Mouse (Mus musculus): Measurements from ENCODE around the gene Gm6899. TPM values are rescaled to one million over a fixed set of nuclear protein-coding genes. Genes with fewer than 3 reads are reported as not detected.

Gm6899 gene
- polyA plus RNA-seq, 1 experiment from 2014 or later: not detected

DNA sequence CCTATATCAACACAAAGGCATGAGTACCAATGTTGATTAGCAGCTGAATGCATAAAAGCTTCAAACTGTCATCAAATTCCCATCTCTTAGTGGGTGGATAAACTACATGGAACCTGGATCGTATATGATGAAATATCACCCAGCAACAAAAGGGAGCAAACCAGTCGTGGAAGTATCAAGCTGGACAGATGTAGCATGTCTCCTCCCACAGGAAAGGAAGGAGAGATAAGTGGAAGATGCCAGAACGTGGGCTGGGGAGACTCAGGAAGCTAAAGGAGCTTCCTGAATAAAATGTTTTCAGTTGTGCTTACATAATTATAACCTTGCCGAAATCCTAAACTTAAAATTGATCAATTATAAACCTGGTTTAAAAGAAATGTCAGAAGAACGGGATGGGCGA is 4.1 kb downstream of the Gm6899 start:
- WGBS: 84% methylated on average over 6 of the region's 6 CpGs
- no peak overlapping the region for H3K9ac ChIP-seq (ENCODE audit: low read length)
- no peaks in the 10 kb centered on the region for H3K27me3 ChIP-seq (ENCODE audit: control insufficient read depth, insufficient read depth, low read length)
- peaks cover 4% of the 10 kb centered on the region; the same call in 1 of the 2 replicates for H3K4me1 ChIP-seq (ENCODE audit: control insufficient read depth, insufficient read depth, low read length)
- no peak overlapping the region for H3K27ac ChIP-seq (ENCODE audit: low read depth, low read length)
- no peaks in the 10 kb centered on the region for H3K9me3 ChIP-seq (ENCODE audit: control insufficient read depth, low read length)
- H3K36me3 ChIP-seq (ENCODE audit: control insufficient read depth, insufficient read depth, low read length): no peaks in the 10 kb centered on the region
- no peak overlapping the region for H3K4me3 ChIP-seq (ENCODE audit: low read depth, low read length)
- DNase-seq (ENCODE audit: low spot score, missing footprints) (no peak), ATAC-seq (ENCODE audit: low FRiP score) (no peak)
- H3K4me2 ChIP-seq: no peak overlapping the region

DNA sequence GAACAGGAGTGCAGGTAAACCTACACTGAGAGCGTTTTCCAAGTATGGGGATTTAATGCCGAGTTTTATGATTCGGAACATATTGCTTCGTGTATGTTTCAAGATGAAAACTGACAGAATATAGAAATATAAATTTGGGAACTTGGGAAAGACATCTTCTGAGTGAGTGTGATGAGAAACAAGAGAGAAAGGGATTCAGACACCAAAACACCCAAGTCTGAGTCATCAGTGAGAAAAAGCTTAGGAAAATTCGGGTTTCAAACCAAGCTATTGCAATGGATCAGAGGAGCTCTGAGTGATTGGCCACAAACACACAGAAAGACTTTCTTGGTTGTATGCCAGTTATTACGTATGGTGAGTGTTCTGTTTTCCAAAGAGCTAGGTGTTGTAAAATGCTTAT is 4.7 kb downstream of the Gm6899 start:
- no peaks in the 10 kb centered on the region for H3K9me3 ChIP-seq (ENCODE audit: control insufficient read depth, low read length)
- H3K27me3 ChIP-seq (ENCODE audit: control insufficient read depth, insufficient read depth, low read length): no peaks in the 10 kb centered on the region
- no peak overlapping the region for H3K4me2 ChIP-seq
- DNase-seq (ENCODE audit: low spot score, missing footprints): no peak
- 87% methylated on average over 6 of the region's 6 CpGs for WGBS
- H3K36me3 ChIP-seq (ENCODE audit: control insufficient read depth, insufficient read depth, low read length): no peaks in the 10 kb centered on the region
- H3K9ac ChIP-seq (ENCODE audit: low read length): no peak overlapping the region
- H3K4me3 ChIP-seq (ENCODE audit: low read depth, low read length): no peak overlapping the region
- H3K4me1 ChIP-seq (ENCODE audit: control insufficient read depth, insufficient read depth, low read length): peaks cover 2% of the 10 kb centered on the region; the same call in 1 of the 2 replicates
- ATAC-seq (ENCODE audit: low FRiP score): no peak
- no peak overlapping the region for H3K27ac ChIP-seq (ENCODE audit: low read depth, low read length)

DNA sequence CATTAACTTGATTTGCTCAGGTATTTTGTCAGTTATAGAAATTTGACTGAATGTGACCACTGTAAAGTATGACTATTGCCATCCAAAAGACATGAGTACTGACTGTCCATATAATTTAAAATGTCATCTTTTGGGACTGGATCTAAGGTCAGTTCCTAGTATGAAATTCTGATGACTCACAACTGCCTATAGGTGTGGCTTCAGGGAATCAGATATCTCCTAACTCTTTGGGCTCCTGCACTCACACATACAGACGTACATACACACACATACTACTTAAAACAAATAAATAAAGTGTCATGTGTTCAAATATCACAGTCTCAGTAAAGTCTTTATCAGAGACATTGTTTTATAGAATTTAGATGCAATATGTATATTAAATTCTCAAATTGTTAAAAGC is 5.8 kb downstream of the Gm6899 start:
- WGBS: 88% methylated on average over 1 of the region's 1 CpGs
- Histone ChIP-seq H3K9ac (ENCODE audit: low read length) (no peak overlapping the region), H3K4me2 (no peak overlapping the region), H3K36me3 (ENCODE audit: control insufficient read depth, insufficient read depth, low read length) (no peaks in the 10 kb centered on the region), H3K4me1 (ENCODE audit: control insufficient read depth, insufficient read depth, low read length) (no peaks in the 10 kb centered on the region; the same call in 1 of the 2 replicates), H3K27ac (ENCODE audit: low read depth, low read length) (no peak overlapping the region), H3K27me3 (ENCODE audit: control insufficient read depth, insufficient read depth, low read length) (no peaks in the 10 kb centered on the region), H3K4me3 (ENCODE audit: low read depth, low read length) (no peak overlapping the region), H3K9me3 (ENCODE audit: control insufficient read depth, low read length) (no peaks in the 10 kb centered on the region)
- ATAC-seq (ENCODE audit: low FRiP score): no peak
- DNase-seq (ENCODE audit: low spot score, missing footprints): no peak

DNA sequence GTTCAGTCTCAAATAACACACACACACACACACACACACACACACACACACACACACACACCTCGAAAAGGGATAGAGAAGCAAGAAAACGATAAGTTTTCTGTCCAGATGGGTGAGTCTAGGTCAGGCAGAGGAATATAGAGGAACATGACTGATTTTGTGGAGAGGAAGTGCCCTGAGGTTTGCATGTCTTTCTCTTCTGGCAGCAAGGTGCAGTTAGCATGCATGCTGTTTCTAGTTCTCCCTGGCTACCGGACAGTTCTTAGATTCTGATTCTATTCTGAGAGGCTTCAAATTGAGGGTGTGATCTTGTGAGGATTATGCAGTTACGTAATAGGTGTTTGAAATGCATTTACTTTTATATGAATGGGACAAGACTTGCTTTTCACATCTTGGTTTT is 7.7 kb downstream of the Gm6899 start:
- DNase-seq (ENCODE audit: low spot score, missing footprints): no peak
- WGBS: 83% methylated on average over 4 of the region's 4 CpGs

DNA sequence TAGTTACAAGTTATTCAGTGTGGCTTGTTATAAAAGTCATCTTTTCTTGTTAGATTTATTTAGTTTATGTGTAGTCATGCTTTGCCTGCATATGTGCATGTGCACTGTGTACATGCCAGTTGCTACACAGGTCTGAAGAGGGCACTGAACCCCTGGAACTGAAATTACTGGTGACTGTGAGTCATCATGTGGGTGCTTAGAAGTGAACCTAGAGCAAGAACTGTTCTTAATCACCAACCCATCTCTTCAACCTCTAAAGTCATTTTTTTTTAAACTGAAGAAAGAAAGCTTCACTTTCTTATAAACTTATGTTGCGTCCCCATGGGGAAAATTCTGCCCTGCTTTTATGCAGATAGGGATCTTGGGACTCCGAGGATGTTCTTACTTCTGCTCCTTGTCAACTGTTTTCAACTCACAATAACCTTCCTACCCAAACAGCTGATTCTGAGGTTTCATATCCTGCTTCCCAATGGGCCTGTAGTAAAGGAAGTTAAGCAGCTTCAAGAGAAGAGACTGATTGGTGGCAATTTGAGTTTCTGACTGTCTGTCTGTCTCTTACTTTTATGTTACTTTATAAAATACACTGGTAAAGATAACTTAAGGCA is 8.6 kb downstream of the Gm6899 start:
- no peak for ATAC-seq (ENCODE audit: low FRiP score)

More for the DNA sequence above, 7.7 kb downstream of the Gm6899 start:
- Histone ChIP-seq H3K4me1 (ENCODE audit: control insufficient read depth, insufficient read depth, low read length) (no peaks in the 10 kb centered on the region), H3K27ac (ENCODE audit: low read depth, low read length) (no peak overlapping the region), H3K9ac (ENCODE audit: low read length) (no peak overlapping the region), H3K4me3 (ENCODE audit: low read depth, low read length) (no peak overlapping the region), H3K27me3 (ENCODE audit: control insufficient read depth, insufficient read depth, low read length) (no peaks in the 10 kb centered on the region), H3K36me3 (ENCODE audit: control insufficient read depth, insufficient read depth, low read length) (no peaks in the 10 kb centered on the region), H3K9me3 (ENCODE audit: control insufficient read depth, low read length) (no peaks in the 10 kb centered on the region), H3K4me2 (no peak overlapping the region)
- no peak for ATAC-seq (ENCODE audit: low FRiP score)

DNA sequence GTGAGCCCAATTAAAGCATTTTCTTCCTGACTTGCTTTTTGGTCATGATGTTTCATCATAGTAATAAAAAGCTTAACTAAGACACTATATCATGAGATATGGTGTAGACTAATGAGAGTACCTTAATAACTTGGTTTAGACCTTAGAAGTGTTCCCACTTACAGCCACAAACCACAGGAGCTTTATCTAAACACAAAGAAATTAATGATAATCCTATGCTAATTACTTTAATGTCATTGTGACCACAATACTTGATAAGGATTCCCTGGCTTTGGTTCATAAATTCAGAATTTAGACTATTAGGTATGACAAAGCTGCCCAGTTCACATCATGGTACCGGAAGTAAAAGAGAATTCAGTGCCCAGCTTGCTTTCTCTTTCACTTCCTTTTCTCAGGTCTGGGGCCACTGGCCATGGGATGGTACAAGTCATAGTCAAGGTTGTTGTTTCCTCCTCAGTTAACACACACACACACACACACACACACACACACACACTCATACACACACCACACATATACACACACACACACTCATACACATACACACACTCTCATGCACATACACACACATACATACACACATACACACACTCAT is 11.1 kb downstream of the Gm6899 start:
- H3K4me2 ChIP-seq: no peak overlapping the region
- ATAC-seq (ENCODE audit: low FRiP score): no peak
- H3K4me1 ChIP-seq (ENCODE audit: control insufficient read depth, insufficient read depth, low read length): no peaks in the 10 kb centered on the region
- H3K9me3 ChIP-seq (ENCODE audit: control insufficient read depth, low read length): no peaks in the 10 kb centered on the region
- no peak overlapping the region for H3K27ac ChIP-seq (ENCODE audit: low read depth, low read length)
- 97% methylated on average over 1 of the region's 1 CpGs for WGBS
- no peak for DNase-seq (ENCODE audit: low spot score, missing footprints)
- no peak overlapping the region for H3K4me3 ChIP-seq (ENCODE audit: low read depth, low read length)
- H3K27me3 ChIP-seq (ENCODE audit: control insufficient read depth, insufficient read depth, low read length): no peaks in the 10 kb centered on the region
- H3K9ac ChIP-seq (ENCODE audit: low read length): no peak overlapping the region
- no peaks in the 10 kb centered on the region for H3K36me3 ChIP-seq (ENCODE audit: control insufficient read depth, insufficient read depth, low read length)

More for the DNA sequence above, 8.6 kb downstream of the Gm6899 start:
- no peaks in the 10 kb centered on the region for H3K4me1 ChIP-seq (ENCODE audit: control insufficient read depth, insufficient read depth, low read length)
- H3K27me3 ChIP-seq (ENCODE audit: control insufficient read depth, insufficient read depth, low read length): no peaks in the 10 kb centered on the region
- WGBS: 80% methylated on average over 2 of the region's 2 CpGs
- H3K36me3 ChIP-seq (ENCODE audit: control insufficient read depth, insufficient read depth, low read length): no peaks in the 10 kb centered on the region
- no peak overlapping the region for H3K27ac ChIP-seq (ENCODE audit: low read depth, low read length)
- H3K9me3 ChIP-seq (ENCODE audit: control insufficient read depth, low read length): no peaks in the 10 kb centered on the region
- DNase-seq (ENCODE audit: low spot score, missing footprints): no peak
- no peak overlapping the region for H3K9ac ChIP-seq (ENCODE audit: low read length)
- H3K4me3 ChIP-seq (ENCODE audit: low read depth, low read length): no peak overlapping the region
- H3K4me2 ChIP-seq: no peak overlapping the region

DNA sequence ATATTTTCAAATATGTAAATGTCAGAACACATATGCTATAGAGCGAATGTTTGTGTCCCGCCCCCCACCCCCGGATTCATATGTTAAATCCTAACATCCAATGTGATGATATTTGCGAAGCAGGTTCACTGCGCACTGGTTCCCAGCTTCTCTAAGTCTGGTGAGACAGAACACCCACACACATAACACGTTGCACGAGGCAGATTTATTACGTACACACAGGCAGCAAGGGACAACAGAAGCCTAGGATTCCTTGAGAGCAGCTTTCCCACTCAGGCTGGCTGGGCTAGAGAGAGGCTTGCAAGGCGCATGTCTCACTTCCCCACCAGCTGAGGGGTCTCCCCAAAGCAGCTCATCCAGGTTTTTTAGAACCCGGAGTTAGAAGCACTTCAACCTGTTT is 15.8 kb downstream of the Gm6899 start:
- H3K4me1 ChIP-seq (ENCODE audit: control insufficient read depth, insufficient read depth, low read length): no peaks in the 10 kb centered on the region
- ATAC-seq (ENCODE audit: low FRiP score): no peak
- H3K4me2 ChIP-seq: no peak overlapping the region
- no peaks in the 10 kb centered on the region for H3K9me3 ChIP-seq (ENCODE audit: control insufficient read depth, low read length)
- 78% methylated on average over 10 of the region's 10 CpGs for WGBS
- no peak overlapping the region for H3K9ac ChIP-seq (ENCODE audit: low read length)
- H3K36me3 ChIP-seq (ENCODE audit: control insufficient read depth, insufficient read depth, low read length): no peaks in the 10 kb centered on the region
- no peaks in the 10 kb centered on the region for H3K27me3 ChIP-seq (ENCODE audit: control insufficient read depth, insufficient read depth, low read length)
- H3K27ac ChIP-seq (ENCODE audit: low read depth, low read length): no peak overlapping the region
- H3K4me3 ChIP-seq (ENCODE audit: low read depth, low read length): no peak overlapping the region
- no peak for DNase-seq (ENCODE audit: low spot score, missing footprints)

DNA sequence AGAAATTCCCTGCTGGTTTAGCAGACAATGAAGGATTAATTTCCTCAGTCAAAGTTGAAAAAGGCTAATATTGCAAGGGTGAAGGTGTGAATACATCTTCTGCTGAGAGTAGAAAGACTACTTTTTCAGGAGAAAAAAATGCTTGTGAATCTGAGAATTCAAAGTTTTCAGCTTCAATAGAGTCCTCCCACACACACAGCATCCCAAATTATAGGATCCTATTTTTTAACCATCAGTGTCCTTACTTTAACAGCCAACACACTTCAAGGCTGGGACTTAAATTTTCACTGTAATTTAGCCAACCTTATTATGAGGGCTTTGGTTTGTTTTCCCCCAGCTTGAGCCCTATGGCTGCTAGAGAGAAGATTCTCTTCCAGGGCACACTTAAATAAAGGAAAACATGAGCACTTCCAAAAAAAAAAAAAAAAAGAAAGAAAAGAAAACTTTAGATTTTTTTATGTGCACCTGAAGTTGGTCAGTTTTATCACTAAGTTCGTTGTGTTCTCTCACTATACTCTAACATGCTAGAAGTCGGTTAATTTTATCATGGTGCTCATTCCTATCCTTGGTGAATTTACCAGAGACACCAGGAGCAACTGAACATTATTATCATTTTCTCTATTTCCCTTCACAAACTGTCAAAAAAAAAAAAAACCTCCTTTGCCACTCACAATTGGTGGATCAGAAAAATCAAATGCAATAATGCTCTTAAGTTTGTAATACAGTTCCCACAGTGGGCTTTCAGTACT is 25.6 kb downstream of the Gm6899 start:
- Histone ChIP-seq H3K9me3 (ENCODE audit: control insufficient read depth, low read length) (no peaks in the 10 kb centered on the region), H3K4me3 (ENCODE audit: low read depth, low read length) (no peak overlapping the region), H3K4me1 (ENCODE audit: control insufficient read depth, insufficient read depth, low read length) (no peaks in the 10 kb centered on the region), H3K9ac (ENCODE audit: low read length) (no peak overlapping the region), H3K36me3 (ENCODE audit: control insufficient read depth, insufficient read depth, low read length) (no peaks in the 10 kb centered on the region), H3K27ac (ENCODE audit: low read depth, low read length) (no peak overlapping the region), H3K27me3 (ENCODE audit: control insufficient read depth, insufficient read depth, low read length) (no peaks in the 10 kb centered on the region), H3K4me2 (no peak overlapping the region)
- DNase-seq (ENCODE audit: low spot score, missing footprints) (no peak), ATAC-seq (ENCODE audit: low FRiP score) (no peak)
- 86% methylated on average over 2 of the region's 2 CpGs for WGBS

DNA sequence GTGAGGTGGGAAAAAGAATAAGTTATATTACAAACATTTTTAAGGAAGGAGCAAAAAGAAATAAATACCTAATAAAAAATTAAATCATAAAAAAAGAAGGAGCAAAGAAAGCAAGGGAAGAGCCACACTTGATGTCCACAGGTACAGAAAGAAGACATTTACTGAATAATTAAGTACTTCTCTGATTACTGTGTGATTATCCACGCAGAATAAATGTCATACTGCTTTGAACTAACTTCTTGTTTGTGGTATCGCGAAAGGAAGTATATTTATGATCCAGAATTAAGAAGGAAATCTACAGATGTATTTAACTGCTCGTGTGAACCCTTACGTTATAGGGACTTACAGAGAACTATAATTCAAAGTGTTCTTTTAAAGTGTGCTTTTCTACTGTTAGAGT is 29.7 kb downstream of the Gm6899 start:
- Histone ChIP-seq H3K9me3 (ENCODE audit: control insufficient read depth, low read length) (no peaks in the 10 kb centered on the region), H3K4me2 (no peak overlapping the region), H3K9ac (ENCODE audit: low read length) (no peak overlapping the region), H3K4me3 (ENCODE audit: low read depth, low read length) (no peak overlapping the region), H3K36me3 (ENCODE audit: control insufficient read depth, insufficient read depth, low read length) (no peaks in the 10 kb centered on the region), H3K27me3 (ENCODE audit: control insufficient read depth, insufficient read depth, low read length) (no peaks in the 10 kb centered on the region), H3K4me1 (ENCODE audit: control insufficient read depth, insufficient read depth, low read length) (no peaks in the 10 kb centered on the region), H3K27ac (ENCODE audit: low read depth, low read length) (no peak overlapping the region)
- ATAC-seq (ENCODE audit: low FRiP score) (no peak), DNase-seq (ENCODE audit: low spot score, missing footprints) (no peak)
- WGBS: 85% methylated on average over 5 of the region's 5 CpGs

All from midbrain, embryonic 11.5 days (tissue).